Mouse (Mus musculus) heart, adult 2 months (tissue): Measurements from ENCODE around the gene Cfap54.

Experiments
- CTCF ChIP-seq: fragments of 200-600 bp; IDR thresholded peaks from 2 replicates; pipeline ENCODE4 v1.8.1; 2022; ENCODE audit warnings: antibody characterized with exemption, mild to moderate bottlenecking, moderate library complexity
- EP300 ChIP-seq: fragments of 200-500 bp; IDR thresholded peaks from 2 replicates; pipeline ENCODE4 v1.6.1; 2011; ENCODE audit warnings: low read depth, low read length, control low read depth; ENCODE audit not compliant: insufficient read depth
- POLR2A ChIP-seq: fragments of 200-500 bp; IDR thresholded peaks from 2 replicates; pipeline ENCODE4 v1.6.1; 2011; ENCODE audit warnings: mild to moderate bottlenecking, low read depth, low read length, control low read depth; ENCODE audit not compliant: insufficient read depth

GRCm38 (mm10) chr10:93072769-93073168, 8.6 kb downstream of the Cfap54 start:
- TF ChIP-seq POLR2A, result no peak
- no peak for TF ChIP-seq CTCF
- no peak for TF ChIP-seq EP300
